Mouse (Mus musculus): ENCODE results near the gene Als2cr12. TPM values are rescaled to one million over a fixed set of nuclear protein-coding genes. Genes with fewer than 3 reads are reported as not detected.
"Not testable (repeated sequence)": the region's sequence is repeated elsewhere in the genome, so short reads cannot be mapped to it uniquely, and the experiment has no call there.

Gene Als2cr12
- total RNA-seq, 2 experiments from 2014 or later = 0.20 to 0.25 TPM

DNA sequence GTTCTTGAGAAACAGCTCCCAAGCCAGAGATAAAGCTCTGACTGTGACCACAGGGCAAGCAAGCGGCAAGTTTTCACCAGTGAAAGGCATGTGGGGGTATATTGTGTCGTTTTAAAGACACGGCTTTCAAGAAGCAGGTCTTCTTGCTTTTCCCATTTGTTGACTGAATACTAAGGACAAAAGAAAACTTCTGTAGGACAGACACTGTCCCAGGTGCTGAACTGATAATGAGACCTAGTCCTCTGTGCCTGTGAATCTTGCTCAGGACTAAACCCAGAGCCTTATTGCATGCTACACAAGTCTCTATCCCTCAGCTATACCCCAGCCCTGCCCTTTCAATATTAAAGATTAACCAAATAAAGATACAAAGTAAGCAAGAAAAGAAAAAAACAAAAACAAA is 79.6 kb downstream of the Als2cr12 start:
- no peak for DNase-seq (ENCODE audit: low spot score in 2 of 2)

DNA sequence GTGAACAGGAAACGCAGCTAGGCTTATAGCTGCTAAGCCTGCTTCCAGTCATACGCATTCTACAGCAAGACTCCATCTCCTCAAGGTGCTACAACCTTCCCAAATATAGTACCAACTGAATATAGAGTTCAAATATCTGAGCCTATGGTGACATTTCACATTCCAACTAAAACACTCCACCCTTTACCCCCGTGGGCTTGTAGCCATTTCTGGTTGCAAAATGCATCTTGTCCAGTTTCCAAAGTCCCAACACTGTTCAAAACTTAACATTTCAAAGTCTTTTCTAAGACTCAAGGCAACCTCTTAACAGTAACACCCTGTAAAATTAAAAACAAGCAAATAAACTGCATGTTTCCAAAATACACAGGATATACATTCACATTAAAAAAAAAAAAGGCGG is 80.6 kb downstream of the Als2cr12 start:
- DNase-seq (ENCODE audit: low spot score in 2 of 2) = no peak

DNA sequence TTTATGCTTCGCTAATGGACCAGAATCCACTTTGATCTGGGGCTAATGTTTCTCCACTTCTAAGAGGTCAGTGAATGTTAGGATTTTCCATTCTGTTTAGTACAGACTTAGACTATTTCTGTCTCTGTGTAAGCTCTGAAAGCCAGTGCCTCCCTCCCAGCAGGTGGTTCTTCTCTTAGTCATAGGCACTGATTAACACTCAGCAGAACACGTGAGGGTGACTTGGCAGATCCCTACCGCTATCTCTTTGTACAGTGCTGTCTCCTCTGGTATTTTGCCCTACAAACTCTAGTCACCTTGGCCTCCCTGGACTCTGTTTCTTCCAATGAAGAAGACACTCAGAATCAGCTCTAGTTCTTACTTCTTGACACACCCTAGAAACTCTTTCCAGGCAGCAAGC is 81.4 kb downstream of the Als2cr12 start:
- DNase-seq (ENCODE audit: low spot score in 2 of 2) = no peak

DNA sequence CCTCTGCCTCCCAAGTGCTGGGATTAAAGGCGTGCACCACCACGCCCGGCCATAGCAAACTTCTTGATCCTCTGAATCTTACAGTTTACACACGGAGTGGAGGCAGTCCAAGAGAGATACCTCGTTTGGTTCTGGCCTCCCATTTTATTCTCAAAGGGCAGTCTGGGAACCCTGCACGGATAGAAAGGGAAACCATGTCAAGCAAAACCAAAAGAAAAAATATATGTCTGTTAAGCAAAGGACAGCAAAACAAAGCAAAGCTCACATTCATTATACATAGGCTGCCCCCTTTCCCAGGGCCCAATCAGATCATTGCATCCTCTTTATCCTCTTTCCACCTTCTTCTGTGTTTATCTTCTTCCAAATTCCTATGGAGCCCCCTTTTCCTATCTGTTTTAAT is 82.0 kb downstream of the Als2cr12 start:
- DNase-seq (ENCODE audit: low spot score in 2 of 2) = peak; percentile 27 to 38

DNA sequence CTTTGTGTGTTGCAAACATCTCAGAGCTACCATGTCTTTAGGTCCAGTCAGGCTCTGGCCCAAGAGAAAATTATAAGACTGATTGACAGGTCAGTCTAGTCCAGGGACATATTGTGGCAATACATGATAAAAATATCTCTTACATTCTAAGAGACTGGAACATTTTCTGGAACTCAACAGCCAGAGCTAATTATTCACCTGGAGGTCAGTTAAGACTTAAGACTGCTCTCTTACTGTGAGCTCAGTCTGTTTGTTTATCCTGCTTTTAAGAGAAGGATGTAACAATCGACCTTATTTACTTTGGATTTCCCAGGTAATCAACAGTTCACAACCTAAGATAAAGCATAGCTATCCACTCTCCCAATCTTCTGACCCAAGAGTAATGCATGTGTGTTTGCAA is 85.2 kb downstream of the Als2cr12 start:
- no peak for DNase-seq (ENCODE audit: low spot score in 2 of 2)

DNA sequence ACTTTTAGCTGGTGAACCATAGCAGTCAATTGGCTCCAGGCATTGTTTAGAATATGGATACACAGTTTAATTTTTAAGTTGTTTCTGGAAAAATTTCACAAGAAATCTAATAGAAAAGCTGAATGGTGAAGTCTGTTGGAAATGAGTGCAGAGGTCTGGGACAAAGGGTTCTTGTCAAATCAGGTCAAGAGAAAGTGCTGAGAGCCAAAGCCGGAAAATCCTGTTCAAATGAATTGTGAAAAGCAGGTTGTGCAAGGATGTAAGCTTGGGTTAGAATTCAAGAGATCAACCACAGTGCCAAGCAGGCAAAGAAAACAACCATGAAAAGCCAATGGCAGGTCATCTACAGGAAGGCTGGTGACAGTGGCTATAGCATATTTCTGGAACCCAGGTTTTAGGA is 85.6 kb downstream of the Als2cr12 start:
- no peak for DNase-seq (ENCODE audit: low spot score in 2 of 2)

DNA sequence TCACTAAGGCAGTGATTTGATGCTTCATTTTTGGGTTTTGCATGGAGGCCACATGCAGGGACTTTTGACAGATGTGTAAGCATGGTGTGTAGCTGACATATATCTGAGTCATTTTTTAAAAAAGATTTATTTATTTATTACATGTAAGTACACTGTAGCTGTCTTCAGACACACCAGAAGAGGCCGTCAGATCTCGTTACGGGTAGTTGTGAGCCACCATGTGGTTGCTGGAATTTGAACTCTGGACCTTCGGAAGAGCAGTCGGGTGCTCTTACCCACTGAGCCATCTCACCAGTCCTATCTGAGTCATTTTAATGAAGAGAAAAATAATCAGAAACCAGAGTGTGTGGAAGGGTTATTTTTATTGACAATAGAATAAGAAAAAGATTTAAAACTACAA is 86.2 kb downstream of the Als2cr12 start:
- DNase-seq (ENCODE audit: low spot score in 2 of 2) = not testable (repeated sequence)

DNA sequence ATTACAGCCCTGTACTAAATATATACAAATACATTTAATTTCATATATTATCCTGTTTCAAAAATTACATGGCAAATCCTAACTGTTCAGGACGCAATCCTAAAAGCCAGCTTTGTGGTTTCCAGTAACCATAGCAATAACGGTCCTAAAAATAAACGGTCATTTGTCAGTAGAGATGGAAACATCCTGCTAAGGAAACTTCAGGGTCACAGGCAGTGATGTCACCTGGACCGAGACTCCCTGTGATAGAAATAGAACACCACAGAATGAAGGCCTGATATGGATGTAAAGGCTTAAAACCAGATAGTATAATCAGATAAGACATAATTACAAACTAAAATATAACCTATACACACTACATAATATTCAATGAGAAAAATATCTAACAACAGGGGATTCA is 92.1 kb downstream of the Als2cr12 start:
- DNase-seq (ENCODE audit: low spot score in 2 of 2) = no peak

DNA sequence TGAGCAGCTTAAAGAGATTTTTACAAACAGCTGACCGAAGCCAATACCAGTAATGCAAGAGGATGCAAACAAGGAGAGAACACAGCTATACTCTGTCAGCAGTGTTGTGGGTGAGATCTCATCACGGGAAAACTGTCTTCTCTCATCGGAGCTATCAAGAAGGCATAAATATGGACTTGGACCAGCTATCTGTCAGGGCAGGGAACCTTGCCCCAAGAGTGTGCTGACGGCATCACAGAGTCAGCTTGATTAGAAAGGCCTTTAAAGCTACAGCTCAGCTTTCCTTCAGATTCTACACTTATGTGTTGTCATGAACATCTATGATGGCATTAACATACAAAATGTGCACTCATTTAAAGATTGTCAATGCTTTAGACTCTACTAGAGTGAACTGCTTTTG is 93.1 kb downstream of the Als2cr12 start:
- DNase-seq (ENCODE audit: low spot score in 2 of 2) = no peak

Other genes with a start within 250 kb of the Als2cr12 start
- 10 to 100 TPM; 27.4 to 29.4 TPM for gene Orc2, start 190.9 kb downstream of the Als2cr12 start, total RNA-seq (2021)
- gene Fam126b, start 109.7 kb downstream of the Als2cr12 start, total RNA-seq (2021) = 10 to 100 TPM; 24.3 to 27.7 TPM
- gene Ndufb3, start 109.6 kb downstream of the Als2cr12 start, total RNA-seq (2021) = 100 to 1,000 TPM; 101 to 118 TPM
- 100 to 1,000 TPM; 101 to 104 TPM for gene Cflar, start 15.5 kb upstream of the Als2cr12 start, total RNA-seq (2021)
- gene Casp8, start 99.4 kb upstream of the Als2cr12 start, total RNA-seq (2021) = 10 to 100 TPM; 25.6 to 29.8 TPM